Mouse (Mus musculus): Measurements from ENCODE around the gene B3galt1. TPM values are rescaled to one million over a fixed set of nuclear protein-coding genes. Genes with fewer than 3 reads are reported as not detected.

B3galt1 gene
- polyA plus RNA-seq, 1 experiment from 2014 or later, result 0.33 TPM

GRCm38 (mm10) chr2:67799981-67800380 is 234.3 kb downstream of the B3galt1 start:
- no peak for ATAC-seq (ENCODE audit: low read depth)
- H3K27me3 ChIP-seq (ENCODE audit: control insufficient read depth, insufficient read depth, low read depth, low read length), result no peaks in the 10 kb centered on the region
- H3K4me2 ChIP-seq (ENCODE audit: low read depth, low read length), result no peak overlapping the region
- no peak overlapping the region for H3K9ac ChIP-seq (ENCODE audit: low read depth, low read length)
- H3K4me3 ChIP-seq (ENCODE audit: low read depth, low read length), result no peak overlapping the region
- 54% methylated on average over 3 of the region's 3 CpGs for WGBS (ENCODE audit: insufficient replicate concordance)
- no peaks in the 10 kb centered on the region for H3K9me3 ChIP-seq (replicated peaks; ENCODE audit: control insufficient read depth, low read length)
- no peak overlapping the region for H3K27ac ChIP-seq (ENCODE audit: low read length)
- H3K4me1 ChIP-seq (ENCODE audit: control insufficient read depth, low read depth, low read length), result no peaks in the 10 kb centered on the region
- H3K36me3 ChIP-seq (ENCODE audit: control insufficient read depth, insufficient read depth), result no peaks in the 10 kb centered on the region

DNA sequence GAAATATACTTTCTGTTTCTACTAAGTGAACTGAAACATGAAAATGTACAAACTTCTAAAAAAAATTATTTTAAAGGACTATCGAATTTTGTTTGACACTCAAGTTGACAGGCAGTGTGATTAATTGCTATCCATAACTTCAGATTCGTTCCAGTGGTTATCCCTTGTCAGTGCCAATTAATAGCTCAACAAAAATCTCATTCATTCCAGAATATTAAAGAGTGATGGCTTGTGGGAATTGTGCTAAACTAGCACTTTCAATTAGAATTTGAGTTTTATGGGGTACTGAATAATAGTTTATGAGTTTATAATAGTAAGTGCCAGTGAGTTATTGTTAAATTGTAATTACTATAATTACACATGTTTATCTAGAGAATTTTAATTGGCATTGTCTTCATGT is 250.5 kb downstream of the B3galt1 start:
- no peaks in the 10 kb centered on the region for H3K36me3 ChIP-seq (ENCODE audit: control insufficient read depth, insufficient read depth)
- no peak overlapping the region for H3K27ac ChIP-seq (ENCODE audit: low read length)
- no peak for ATAC-seq (ENCODE audit: low read depth)
- no peak overlapping the region for H3K4me3 ChIP-seq (ENCODE audit: low read depth, low read length)
- no peak overlapping the region for H3K9ac ChIP-seq (ENCODE audit: low read depth, low read length)
- 49% methylated on average over 2 of the region's 2 CpGs for WGBS (ENCODE audit: insufficient replicate concordance)
- H3K4me1 ChIP-seq (ENCODE audit: control insufficient read depth, low read depth, low read length), result no peaks in the 10 kb centered on the region
- H3K4me2 ChIP-seq (ENCODE audit: low read depth, low read length), result no peak overlapping the region
- no peaks in the 10 kb centered on the region for H3K9me3 ChIP-seq (replicated peaks; ENCODE audit: control insufficient read depth, low read length)
- H3K27me3 ChIP-seq (ENCODE audit: control insufficient read depth, insufficient read depth, low read depth, low read length), result no peaks in the 10 kb centered on the region

DNA sequence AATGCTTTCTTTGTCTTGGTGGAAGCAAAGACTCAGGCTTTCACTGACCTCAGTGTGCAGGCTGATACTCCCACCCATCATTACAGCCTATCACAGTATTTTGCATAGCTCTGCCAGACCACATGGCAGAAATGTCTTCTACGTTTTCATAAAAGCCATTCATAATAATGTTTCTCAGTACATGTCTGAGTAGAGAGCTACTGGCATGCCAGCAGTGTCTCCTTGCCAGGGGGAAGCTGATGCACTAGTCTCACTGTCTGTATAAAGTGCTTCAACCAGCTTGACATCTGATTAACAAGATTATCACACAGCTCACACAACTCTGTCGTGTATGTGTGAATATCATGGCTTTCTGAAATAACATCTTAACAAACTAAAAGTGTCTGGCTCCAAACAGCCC is 252.3 kb downstream of the B3galt1 start:
- H3K4me1 ChIP-seq (ENCODE audit: control insufficient read depth, low read depth, low read length), result no peaks in the 10 kb centered on the region
- no peak overlapping the region for H3K4me3 ChIP-seq (ENCODE audit: low read depth, low read length)
- H3K4me2 ChIP-seq (ENCODE audit: low read depth, low read length), result no peak overlapping the region
- H3K27ac ChIP-seq (ENCODE audit: low read length), result no peak overlapping the region
- H3K9ac ChIP-seq (ENCODE audit: low read depth, low read length), result no peak overlapping the region
- no peak for ATAC-seq (ENCODE audit: low read depth)
- H3K9me3 ChIP-seq (replicated peaks; ENCODE audit: control insufficient read depth, low read length), result no peaks in the 10 kb centered on the region
- 39% methylated on average over 2 of the region's 2 CpGs for WGBS (ENCODE audit: insufficient replicate concordance)
- H3K36me3 ChIP-seq (ENCODE audit: control insufficient read depth, insufficient read depth), result no peaks in the 10 kb centered on the region
- H3K27me3 ChIP-seq (ENCODE audit: control insufficient read depth, insufficient read depth, low read depth, low read length), result no peaks in the 10 kb centered on the region

DNA sequence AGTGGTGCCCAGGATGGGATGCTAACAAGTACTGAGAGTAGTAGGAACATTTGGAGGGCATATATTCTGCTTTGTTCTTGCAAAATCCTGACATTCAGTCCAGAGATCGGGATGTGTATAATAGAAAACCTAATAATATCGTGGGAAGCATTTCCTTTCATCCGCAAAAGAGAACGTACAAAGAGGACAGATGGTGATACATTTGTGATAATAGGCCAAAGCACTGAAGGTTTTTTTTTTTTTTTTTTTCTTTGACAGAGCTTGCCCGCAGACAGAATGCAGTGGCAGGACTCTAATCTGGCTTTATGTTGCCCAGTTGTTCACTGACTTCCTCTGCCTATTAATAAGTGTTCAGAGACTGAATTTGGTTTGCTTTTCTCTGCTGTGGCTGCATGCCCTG is 256.7 kb downstream of the B3galt1 start:
- Histone ChIP-seq H3K4me3 (ENCODE audit: low read depth, low read length) (no peak overlapping the region), H3K9ac (ENCODE audit: low read depth, low read length) (no peak overlapping the region), H3K27ac (ENCODE audit: low read length) (no peak overlapping the region), H3K4me2 (ENCODE audit: low read depth, low read length) (no peak overlapping the region), H3K27me3 (ENCODE audit: control insufficient read depth, insufficient read depth, low read depth, low read length) (no peaks in the 10 kb centered on the region), H3K9me3 (replicated peaks; ENCODE audit: control insufficient read depth, low read length) (no peaks in the 10 kb centered on the region), H3K4me1 (ENCODE audit: control insufficient read depth, low read depth, low read length) (no peaks in the 10 kb centered on the region), H3K36me3 (ENCODE audit: control insufficient read depth, insufficient read depth) (no peaks in the 10 kb centered on the region)
- WGBS (ENCODE audit: insufficient replicate concordance), result 63% methylated on average over 5 of the region's 5 CpGs
- ATAC-seq (ENCODE audit: low read depth), result no peak

DNA sequence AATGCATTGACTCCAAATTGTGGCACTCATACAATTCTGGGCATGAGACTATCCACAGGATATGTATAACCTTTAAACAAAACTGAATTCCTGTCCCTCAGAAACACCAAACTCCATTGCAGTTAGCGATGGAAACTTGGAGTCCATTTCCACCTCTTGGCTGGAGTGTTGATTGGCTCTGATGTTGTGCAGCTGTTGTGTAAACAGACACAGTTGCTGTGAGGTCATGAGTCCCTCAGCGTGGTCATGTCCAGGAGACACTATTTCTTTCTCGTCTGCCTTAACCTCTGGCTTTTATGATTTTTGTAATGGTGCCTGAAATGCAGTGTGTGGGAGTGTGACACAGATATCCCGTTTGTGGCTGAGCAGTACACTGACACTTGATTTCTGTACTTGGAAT is 262.0 kb downstream of the B3galt1 start:
- no peaks in the 10 kb centered on the region for H3K27me3 ChIP-seq (ENCODE audit: control insufficient read depth, insufficient read depth, low read depth, low read length)
- H3K27ac ChIP-seq (ENCODE audit: low read length), result no peak overlapping the region
- H3K9me3 ChIP-seq (replicated peaks; ENCODE audit: control insufficient read depth, low read length), result no peaks in the 10 kb centered on the region
- no peaks in the 10 kb centered on the region for H3K36me3 ChIP-seq (ENCODE audit: control insufficient read depth, insufficient read depth)
- no peak for ATAC-seq (ENCODE audit: low read depth)
- no peaks in the 10 kb centered on the region for H3K4me1 ChIP-seq (ENCODE audit: control insufficient read depth, low read depth, low read length)
- 59% methylated on average over 4 of the region's 4 CpGs for WGBS (ENCODE audit: insufficient replicate concordance)
- no peak overlapping the region for H3K4me2 ChIP-seq (ENCODE audit: low read depth, low read length)
- no peak overlapping the region for H3K9ac ChIP-seq (ENCODE audit: low read depth, low read length)
- H3K4me3 ChIP-seq (ENCODE audit: low read depth, low read length), result no peak overlapping the region

- ATAC-seq (ENCODE audit: low read depth), result no peak
- Histone ChIP-seq H3K4me1 (ENCODE audit: control insufficient read depth, low read depth, low read length) (no peaks in the 10 kb centered on the region), H3K4me3 (ENCODE audit: low read depth, low read length) (no peak overlapping the region), H3K36me3 (ENCODE audit: control insufficient read depth, insufficient read depth) (no peaks in the 10 kb centered on the region), H3K4me2 (ENCODE audit: low read depth, low read length) (no peak overlapping the region), H3K9me3 (replicated peaks; ENCODE audit: control insufficient read depth, low read length) (no peaks in the 10 kb centered on the region), H3K9ac (ENCODE audit: low read depth, low read length) (no peak overlapping the region), H3K27me3 (ENCODE audit: control insufficient read depth, insufficient read depth, low read depth, low read length) (no peaks in the 10 kb centered on the region), H3K27ac (ENCODE audit: low read length) (no peak overlapping the region)
- 44% methylated on average over 5 of the region's 5 CpGs for WGBS (ENCODE audit: insufficient replicate concordance)
These were observed 263.6 kb downstream of the B3galt1 start for GRCm38 (mm10) chr2:67829055-67829915.

GRCm38 (mm10) chr2:67847806-67848205 is 282.1 kb downstream of the B3galt1 start:
- H3K36me3 ChIP-seq (ENCODE audit: control insufficient read depth, insufficient read depth), result no peaks in the 10 kb centered on the region
- no peak overlapping the region for H3K9ac ChIP-seq (ENCODE audit: low read depth, low read length)
- H3K27me3 ChIP-seq (ENCODE audit: control insufficient read depth, insufficient read depth, low read depth, low read length), result no peaks in the 10 kb centered on the region
- no peak overlapping the region for H3K4me2 ChIP-seq (ENCODE audit: low read depth, low read length)
- H3K4me3 ChIP-seq (ENCODE audit: low read depth, low read length), result no peak overlapping the region
- no peaks in the 10 kb centered on the region for H3K4me1 ChIP-seq (ENCODE audit: control insufficient read depth, low read depth, low read length)
- no peak overlapping the region for H3K27ac ChIP-seq (ENCODE audit: low read length)
- no peaks in the 10 kb centered on the region for H3K9me3 ChIP-seq (replicated peaks; ENCODE audit: control insufficient read depth, low read length)
- no peak for ATAC-seq (ENCODE audit: low read depth)
- WGBS (ENCODE audit: insufficient replicate concordance), result 65% methylated on average over 8 of the region's 8 CpGs

GRCm38 (mm10) chr2:67850725-67851124 is 285.1 kb downstream of the B3galt1 start:
- H3K36me3 ChIP-seq (ENCODE audit: control insufficient read depth, insufficient read depth), result no peaks in the 10 kb centered on the region
- no peaks in the 10 kb centered on the region for H3K27me3 ChIP-seq (ENCODE audit: control insufficient read depth, insufficient read depth, low read depth, low read length)
- H3K4me1 ChIP-seq (ENCODE audit: control insufficient read depth, low read depth, low read length), result no peaks in the 10 kb centered on the region
- no peak overlapping the region for H3K9ac ChIP-seq (ENCODE audit: low read depth, low read length)
- H3K27ac ChIP-seq (ENCODE audit: low read length), result no peak overlapping the region
- no peak for ATAC-seq (ENCODE audit: low read depth)
- no peak overlapping the region for H3K4me3 ChIP-seq (ENCODE audit: low read depth, low read length)
- no peak overlapping the region for H3K4me2 ChIP-seq (ENCODE audit: low read depth, low read length)
- H3K9me3 ChIP-seq (replicated peaks; ENCODE audit: control insufficient read depth, low read length), result no peaks in the 10 kb centered on the region
- 71% methylated on average over 3 of the region's 3 CpGs for WGBS (ENCODE audit: insufficient replicate concordance)

DNA sequence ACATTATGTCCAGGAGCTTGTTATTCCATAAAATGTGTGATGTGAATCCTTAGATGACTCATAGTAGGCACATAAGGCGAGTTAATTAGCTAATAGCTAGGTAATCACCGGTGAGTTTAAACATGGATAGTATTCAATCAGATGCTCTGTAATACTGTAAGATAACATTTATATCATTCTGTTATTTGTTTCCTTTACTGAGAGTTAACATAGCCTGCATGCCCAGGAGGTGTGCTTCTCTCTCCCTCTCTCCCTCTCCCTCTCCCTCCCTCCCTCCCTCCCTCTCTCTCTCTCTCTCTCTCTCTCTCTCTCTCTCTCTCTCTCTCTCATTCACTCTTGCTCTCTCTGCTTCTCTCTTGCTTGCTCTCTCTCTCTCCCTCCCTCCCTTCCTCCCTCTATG is 292.7 kb downstream of the B3galt1 start:
- ATAC-seq (ENCODE audit: low read depth), result no peak
- Histone ChIP-seq H3K9ac (ENCODE audit: low read depth, low read length) (no peak overlapping the region), H3K4me3 (ENCODE audit: low read depth, low read length) (no peak overlapping the region), H3K9me3 (replicated peaks; ENCODE audit: control insufficient read depth, low read length) (no peaks in the 10 kb centered on the region), H3K36me3 (ENCODE audit: control insufficient read depth, insufficient read depth) (no peaks in the 10 kb centered on the region), H3K27ac (ENCODE audit: low read length) (no peak overlapping the region), H3K4me1 (ENCODE audit: control insufficient read depth, low read depth, low read length) (no peaks in the 10 kb centered on the region), H3K27me3 (ENCODE audit: control insufficient read depth, insufficient read depth, low read depth, low read length) (no peaks in the 10 kb centered on the region), H3K4me2 (ENCODE audit: low read depth, low read length) (no peak overlapping the region)
- 71% methylated on average over 2 of the region's 2 CpGs for WGBS (ENCODE audit: insufficient replicate concordance)

Data from liver, embryonic 16.5 days (tissue).